Mouse (Mus musculus) embryo, embryonic 10 days (tissue): ENCODE data around the gene Bnip3.
A peak's percentile ranks its signal among the peaks of the same experiment; 100 is the strongest.

ENCODE experiments used
- DNase-seq: peaks from one replicate; pipeline ENCODE4 v3.0.0-alpha.2; 2015; ENCODE audit warnings: low spot score

Bnip3 gene

GRCm38 (mm10) chr7:138909277-138910192 lies at the start of gene Bnip3:
Bnip3 (minus strand) TSS chr7:138909519.
- DNase-seq: peak; percentile 93

- no peak for DNase-seq
These were observed 47.8 kb upstream of the Bnip3 start for GRCm38 (mm10) chr7:138957106-138957505.

GRCm38 (mm10) chr7:138955787-138956186 lies 46.5 kb upstream of the Bnip3 start:
- no peak for DNase-seq

GRCm38 (mm10) chr7:138948309-138948708 lies 39.0 kb upstream of the Bnip3 start:
- DNase-seq: no peak

GRCm38 (mm10) chr7:138947741-138948140 lies 38.4 kb upstream of the Bnip3 start:
- no peak for DNase-seq

- no peak for DNase-seq
These were observed 36.3 kb upstream of the Bnip3 start for GRCm38 (mm10) chr7:138945668-138946067.

GRCm38 (mm10) chr7:138942301-138942700 lies 33.0 kb upstream of the Bnip3 start:
- DNase-seq: no peak

GRCm38 (mm10) chr7:138941571-138941970 lies 32.3 kb upstream of the Bnip3 start:
- no peak for DNase-seq

- DNase-seq: peak; percentile 28
These were observed 31.5 kb upstream of the Bnip3 start, which contains the start of gene Jakmip3 for GRCm38 (mm10) chr7:138940612-138941461. Jakmip3 (plus strand) TSS chr7:138940730.

GRCm38 (mm10) chr7:138940256-138940611 lies 30.9 kb upstream of the Bnip3 start:
- DNase-seq: peak; percentile 24

GRCm38 (mm10) chr7:138938991-138939390 lies 29.7 kb upstream of the Bnip3 start:
- no peak for DNase-seq

- no peak for DNase-seq
These were observed 25.2 kb upstream of the Bnip3 start for GRCm38 (mm10) chr7:138934523-138934922.

GRCm38 (mm10) chr7:138928456-138928855 lies 19.1 kb upstream of the Bnip3 start:
- no peak for DNase-seq

GRCm38 (mm10) chr7:138923756-138924425 lies 14.6 kb upstream of the Bnip3 start:
- DNase-seq: peak; percentile 69

- DNase-seq: no peak
These were observed 12.3 kb upstream of the Bnip3 start for GRCm38 (mm10) chr7:138921611-138922010.

- DNase-seq: peak; percentile 57
These were observed 10.0 kb upstream of the Bnip3 start for GRCm38 (mm10) chr7:138919156-138919944.

GRCm38 (mm10) chr7:138913616-138914015 lies 4.3 kb upstream of the Bnip3 start:
- DNase-seq: no peak

GRCm38 (mm10) chr7:138910193-138910562 lies 859 bp upstream of the Bnip3 start:
- no peak for DNase-seq

GRCm38 (mm10) chr7:138908768-138909276 lies 497 bp downstream of the Bnip3 start:
- DNase-seq: no peak

- DNase-seq: no peak
These were observed 1.3 kb downstream of the Bnip3 start for GRCm38 (mm10) chr7:138907976-138908375.

- peak; percentile 88 for DNase-seq
These were observed 2.3 kb downstream of the Bnip3 start for GRCm38 (mm10) chr7:138907043-138907442.
